Mouse (Mus musculus) left cerebral cortex, postnatal 14 days (tissue): ENCODE data around the gene Map3k14. TPM values are rescaled to one million over a fixed set of nuclear protein-coding genes. Genes with fewer than 3 reads are reported as not detected.
"Not testable (repeated sequence)": the region's sequence is repeated elsewhere in the genome, so short reads cannot be mapped to it uniquely, and the experiment has no call there.

Source experiments
- DNase-seq, 2 experiments: peaks; one replicate each; pipeline ENCODE4 v3.0.0; 2021 to 2022; ENCODE audit warnings: low spot score in 2 of 2, mixed read lengths in 1 of 2
- intact Hi-C: fragments of 180-260 bp; cut with DNase I; formaldehyde crosslinking; loops from one replicate; pipeline ENCODE4 v1.15.1; 2025
- long read RNA-seq, 2 experiments: library from polyadenylated mRNA; stranded (forward); transcript quantifications; one replicate each; pipeline ENCODE4 v2.0.0; 2021
- total RNA-seq, 2 experiments: library from RNA; stranded (reverse); gene quantifications; 2 replicates each; pipeline ENCODE4 v1.2.3; 2021

Map3k14 gene
- total RNA-seq = 1 to 10 TPM; 2.6 to 3.8 TPM
- long read RNA-seq, experiment 1, full-length matches to known transcripts = 1 of 5 reads
- long read RNA-seq, experiment 1, partial matches to known transcripts = 1 of 5 reads
- long read RNA-seq, experiment 1, other reads (novel, unspliced or antisense) = 3 of 5 reads
- long read RNA-seq, experiment 2, full-length matches to known transcripts = 3 of 5 reads
- long read RNA-seq, experiment 2, partial matches to known transcripts = 2 of 5 reads
- long read RNA-seq, experiment 2, other reads (novel, unspliced or antisense) = 0 of 5 reads

DNA sequence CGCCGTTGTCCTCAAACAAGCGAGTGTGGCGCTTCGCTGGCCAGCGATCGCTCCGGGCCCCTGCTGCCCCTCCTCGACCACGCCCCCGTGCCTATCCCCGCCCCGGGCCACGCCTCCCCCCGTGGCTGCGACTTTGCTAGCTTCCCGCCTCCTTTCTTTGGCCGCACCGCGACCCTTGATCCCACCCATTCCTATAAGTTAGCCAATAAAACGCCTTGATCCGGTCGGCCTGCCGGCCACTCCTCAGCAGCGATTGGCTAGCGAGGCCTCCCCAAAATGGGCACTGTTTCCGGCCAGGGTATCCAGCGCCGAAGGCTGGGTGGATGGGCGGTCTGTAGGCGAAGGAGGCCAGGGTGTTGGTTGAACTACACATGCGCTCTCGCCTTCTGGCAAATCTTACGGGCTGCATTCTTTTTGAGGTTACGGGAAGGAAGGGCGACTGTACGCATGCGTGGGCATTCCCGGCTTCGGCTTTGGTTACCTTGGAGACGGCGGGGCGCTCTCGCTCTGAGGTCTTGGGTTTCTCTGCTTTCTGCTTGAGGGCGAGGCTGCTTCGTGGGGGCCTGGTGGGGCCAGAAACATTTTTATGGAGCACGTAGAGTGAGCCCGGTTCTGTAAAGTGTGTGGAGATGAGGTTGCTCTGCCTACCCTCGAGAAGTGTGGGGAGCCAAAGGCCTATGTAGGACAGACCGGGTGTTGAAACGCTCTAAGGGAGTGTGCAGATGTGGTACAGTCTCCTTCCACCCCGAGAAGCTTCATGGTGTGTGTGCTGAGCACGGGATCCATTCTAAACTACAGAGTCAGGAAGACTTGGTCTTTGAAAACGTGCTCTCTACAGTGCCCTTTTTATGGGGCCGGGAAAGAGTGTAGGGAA lies at the start of gene Map3k14:
TSS of gene Map3k14 (minus strand) at position 127 of the 874 bp plus-strand sequence.
- intact Hi-C loops = loop anchor here (5.0 kb wide), 1 partner anchor 60 kb away; no protein-coding TSS in a partner anchor

GRCm38 (mm10) chr11:103315379-103315778 lies 48.1 kb upstream of the Map3k14 start:
- DNase-seq = no peak
- intact Hi-C loops = no loop called here

More for the DNA sequence above, at the start of gene Map3k14:
- DNase-seq = peak; percentile 99

GRCm38 (mm10) chr11:103314736-103315374 lies 47.6 kb upstream of the Map3k14 start:
- DNase-seq = no peak
- intact Hi-C loops = no loop called here

DNA sequence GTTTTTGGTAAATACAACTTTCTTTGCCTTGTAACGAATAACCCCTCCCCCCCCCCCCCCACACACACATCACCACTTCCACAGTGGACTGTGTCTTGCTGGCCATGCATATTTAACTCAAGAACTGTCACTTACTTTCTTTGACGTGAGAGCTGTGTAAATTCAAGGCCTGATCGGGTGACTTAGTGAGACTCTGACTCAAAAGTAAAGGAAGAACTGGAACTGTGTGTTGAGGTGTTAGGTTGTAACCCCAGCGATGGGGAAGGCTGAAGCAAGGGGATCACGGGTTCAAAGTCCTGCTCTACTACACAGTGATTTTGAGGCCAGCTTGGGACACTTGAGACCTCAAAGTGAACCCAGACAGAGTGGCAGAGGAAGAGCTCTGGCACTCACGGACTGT lies 46.3 kb upstream of the Map3k14 start:
- intact Hi-C loops = no loop called here
- no peak for DNase-seq

GRCm38 (mm10) chr11:103312655-103313255 lies 45.5 kb upstream of the Map3k14 start:
- DNase-seq = no peak
- intact Hi-C loops = no loop called here

GRCm38 (mm10) chr11:103311960-103312611 lies 44.8 kb upstream of the Map3k14 start:
- no peak for DNase-seq
- intact Hi-C loops = no loop called here

DNA sequence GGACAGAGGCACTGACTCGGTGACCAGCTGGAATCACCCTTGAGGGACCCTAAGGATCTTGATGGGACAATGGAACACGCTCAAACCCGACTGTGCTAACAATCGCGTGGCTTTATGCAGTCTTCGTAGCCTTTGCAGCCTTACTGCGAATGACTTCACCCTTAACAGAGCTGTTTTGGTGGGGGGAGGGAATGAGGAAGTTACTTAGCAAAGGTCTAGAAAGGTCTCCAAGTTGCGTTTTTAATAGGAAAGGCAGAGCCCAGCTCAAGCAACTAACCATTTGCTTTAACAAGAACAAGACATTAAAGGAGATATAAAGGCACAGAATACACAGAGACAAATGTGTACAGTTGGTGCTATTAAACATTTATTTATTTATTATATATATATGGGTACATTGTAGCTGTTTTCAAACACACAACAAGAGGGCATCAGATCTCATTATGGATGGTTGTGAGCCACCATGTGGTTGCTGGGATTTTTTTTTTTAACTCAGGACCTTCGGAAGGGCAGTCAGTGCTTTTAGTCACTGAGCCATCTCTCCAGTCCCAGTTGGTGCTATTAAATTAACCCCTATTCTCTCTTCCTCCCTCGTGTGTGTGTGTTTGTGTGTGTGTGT lies 42.8 kb upstream of the Map3k14 start:
- intact Hi-C loops = no loop called here
- no peak for DNase-seq

GRCm38 (mm10) chr11:103307910-103308309 lies 40.6 kb upstream of the Map3k14 start:
- peak in 1 of 2 experiments; percentile 41 for DNase-seq
- intact Hi-C loops = no loop called here

DNA sequence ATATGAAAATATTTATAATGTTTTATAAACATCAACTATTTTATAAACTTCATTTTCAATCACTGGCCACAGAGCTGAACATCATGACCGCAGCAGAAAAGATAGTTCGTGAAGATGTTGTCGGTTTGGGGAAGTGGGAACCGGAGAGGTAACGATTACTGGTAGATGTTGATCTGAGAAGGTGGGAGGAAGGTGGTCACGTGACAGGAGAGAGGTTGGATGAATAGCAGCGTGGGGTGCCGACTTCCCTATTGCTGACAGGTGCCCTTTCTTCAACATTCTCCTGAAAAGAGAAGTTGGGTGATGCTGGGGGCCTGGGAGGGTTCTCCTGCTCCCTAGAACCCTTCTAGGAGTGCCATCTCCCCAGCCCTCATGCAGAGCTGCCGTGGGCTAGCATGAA lies 37.3 kb upstream of the Map3k14 start:
- intact Hi-C loops = no loop called here
- DNase-seq = no peak

DNA sequence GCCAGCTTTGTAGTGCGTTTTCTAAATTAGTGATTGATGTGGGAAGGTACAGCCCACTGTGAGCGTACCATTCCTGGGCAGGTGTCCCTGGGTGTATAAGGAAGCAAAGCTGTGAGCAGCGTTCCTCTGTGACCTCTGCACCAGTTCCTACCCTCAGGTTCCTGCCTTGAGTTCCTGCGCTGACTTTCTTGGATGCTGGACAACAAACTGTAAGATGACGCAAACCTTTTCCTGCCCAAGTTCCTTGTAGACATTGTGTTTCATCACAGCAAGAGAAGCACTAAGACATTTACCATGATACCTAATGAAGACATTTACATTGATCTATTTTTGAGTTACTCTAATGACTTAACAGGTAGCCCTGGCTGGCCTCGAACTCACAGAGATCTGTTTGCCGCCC lies 27.5 kb upstream of the Map3k14 start:
- intact Hi-C loops = no loop called here
- no peak for DNase-seq

DNA sequence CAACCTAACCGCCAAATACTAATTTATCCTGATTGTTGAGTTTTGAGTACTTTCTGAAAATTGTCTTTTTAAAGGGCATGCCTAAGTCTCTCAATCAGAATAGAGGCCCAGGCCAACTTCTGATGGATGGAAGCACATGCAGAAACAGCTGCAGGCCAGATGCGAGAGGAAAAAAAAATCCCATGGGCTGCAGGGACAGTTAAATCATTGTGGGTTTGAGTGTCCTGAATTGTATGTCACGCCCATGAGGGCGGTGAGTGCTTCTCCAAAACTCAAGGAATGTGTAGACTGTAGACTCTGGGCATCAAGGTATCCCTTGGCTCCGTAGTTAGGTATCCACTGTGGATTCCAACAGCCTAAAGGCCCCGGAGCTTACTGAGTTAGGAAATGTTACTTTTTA lies 26.8 kb upstream of the Map3k14 start:
- DNase-seq = no peak
- intact Hi-C loops = no loop called here

DNA sequence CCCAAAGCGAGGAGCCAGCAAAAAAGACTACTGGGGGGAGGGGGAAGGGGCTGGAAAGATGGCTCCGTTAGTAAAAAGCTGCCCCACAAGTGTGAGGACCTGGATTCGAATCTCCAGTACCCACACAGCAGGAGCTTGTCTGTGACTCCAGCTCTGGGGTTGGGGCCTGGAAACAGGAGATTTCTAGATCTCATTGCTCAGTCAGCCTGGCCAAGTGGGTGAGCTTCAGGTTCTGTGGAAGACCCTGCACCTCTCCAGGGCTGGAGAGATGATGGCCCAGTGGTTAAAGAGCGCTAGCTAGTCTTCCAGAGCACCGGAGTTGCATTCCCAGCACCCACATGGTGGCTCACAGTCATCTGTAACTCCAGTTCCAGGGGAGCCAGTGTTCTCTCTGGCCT lies 25.6 kb upstream of the Map3k14 start:
- intact Hi-C loops = no loop called here
- no peak for DNase-seq

DNA sequence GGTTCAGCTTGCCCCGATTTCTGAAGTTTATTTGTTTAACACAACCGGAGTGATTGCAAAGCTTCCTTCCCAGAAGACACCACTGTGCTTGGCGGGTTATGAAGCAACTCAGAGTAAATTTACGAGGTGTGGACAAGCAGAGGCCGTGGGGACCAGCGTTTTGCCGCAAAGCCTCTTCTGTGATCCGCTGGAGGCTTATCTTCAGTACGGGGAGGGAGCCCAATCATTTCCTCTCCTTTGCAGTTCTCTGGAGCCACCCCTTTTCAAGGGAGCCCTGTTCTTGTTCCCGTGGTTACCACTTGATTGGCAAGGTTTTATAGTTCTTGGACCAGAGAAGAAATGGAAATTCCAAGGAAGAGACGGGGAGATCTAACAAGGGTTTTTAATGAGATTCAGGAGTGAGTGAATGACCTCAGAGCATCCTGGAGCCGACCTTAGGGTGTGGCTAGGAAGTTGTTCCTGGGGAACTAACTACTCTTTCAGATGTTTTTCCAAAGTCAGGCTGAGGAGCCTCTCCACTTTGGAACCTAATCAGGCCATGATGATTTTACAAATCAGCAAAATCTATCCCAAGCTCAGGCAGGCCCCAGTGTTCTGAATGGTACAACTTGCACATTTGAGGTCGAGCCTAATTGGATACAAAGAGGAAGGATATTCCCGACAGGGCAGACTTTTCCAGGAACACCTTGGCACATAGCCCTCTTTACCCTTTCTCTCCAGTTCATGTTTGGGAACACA lies 25.0 kb upstream of the Map3k14 start:
- intact Hi-C loops = no loop called here
- peak in 1 of 2 experiments; percentile 17 for DNase-seq

DNA sequence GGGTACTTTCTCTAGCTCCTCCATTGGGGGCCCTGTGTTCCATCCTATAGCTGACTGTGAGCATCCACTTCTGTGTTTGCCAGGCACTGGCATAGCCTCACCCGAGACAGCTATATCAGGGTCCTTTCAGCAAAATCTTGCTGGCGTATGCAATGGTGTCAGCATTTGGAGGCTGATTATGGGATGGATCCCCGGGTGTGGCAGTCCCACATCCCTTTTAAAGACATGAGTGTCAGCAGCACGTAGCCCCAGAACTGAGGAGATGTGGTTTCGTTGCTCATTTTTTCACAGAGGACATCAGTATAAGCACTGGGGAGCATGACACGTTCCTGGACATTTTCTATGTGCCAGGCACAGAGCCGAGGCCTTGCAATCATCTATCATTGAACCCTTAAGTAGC lies 23.6 kb upstream of the Map3k14 start:
- DNase-seq, intact Hi-C loops: not testable (repeated sequence)

- DNase-seq = no peak
- intact Hi-C loops = no loop called here
These were observed 21.2 kb upstream of the Map3k14 start for GRCm38 (mm10) chr11:103288291-103288963.

DNA sequence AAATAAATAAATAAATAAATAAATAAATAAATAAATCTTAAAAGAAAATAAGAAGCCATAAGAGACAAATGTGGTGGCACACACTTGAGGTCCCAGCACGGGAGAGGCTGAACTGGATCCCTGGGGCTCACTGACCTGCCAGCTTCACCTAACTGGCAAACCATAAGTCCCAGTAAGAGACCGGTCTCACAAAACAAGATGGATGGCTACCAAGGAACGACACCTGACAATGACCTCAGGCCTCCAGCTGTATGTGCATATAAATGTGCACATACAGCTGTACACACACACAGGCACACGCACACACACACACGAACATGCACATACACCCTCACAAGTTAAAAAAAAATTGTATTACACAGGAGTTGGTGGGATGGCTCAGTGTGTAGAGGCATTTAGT lies 19.6 kb upstream of the Map3k14 start:
- intact Hi-C loops = no loop called here
- no peak for DNase-seq

- intact Hi-C loops = no loop called here
- no peak for DNase-seq
These were observed 18.7 kb upstream of the Map3k14 start for GRCm38 (mm10) chr11:103285951-103286350.

GRCm38 (mm10) chr11:103285276-103285675 lies 18.0 kb upstream of the Map3k14 start:
- intact Hi-C loops = no loop called here
- DNase-seq = no peak
